Mouse (Mus musculus) liver, embryonic 14.5 days (tissue): ENCODE results near the gene Mtrex.

Experiments
- CTCF ChIP-seq: IDR thresholded peaks from 2 replicates; pipeline ENCODE4 v1.5.1; 2016; ENCODE audit warnings: antibody characterized with exemption, low read depth, control low read depth
- EP300 ChIP-seq: IDR thresholded peaks from 2 replicates; pipeline ENCODE4 v1.6.1; 2016; ENCODE audit warnings: antibody characterized with exemption, low read depth

DNA sequence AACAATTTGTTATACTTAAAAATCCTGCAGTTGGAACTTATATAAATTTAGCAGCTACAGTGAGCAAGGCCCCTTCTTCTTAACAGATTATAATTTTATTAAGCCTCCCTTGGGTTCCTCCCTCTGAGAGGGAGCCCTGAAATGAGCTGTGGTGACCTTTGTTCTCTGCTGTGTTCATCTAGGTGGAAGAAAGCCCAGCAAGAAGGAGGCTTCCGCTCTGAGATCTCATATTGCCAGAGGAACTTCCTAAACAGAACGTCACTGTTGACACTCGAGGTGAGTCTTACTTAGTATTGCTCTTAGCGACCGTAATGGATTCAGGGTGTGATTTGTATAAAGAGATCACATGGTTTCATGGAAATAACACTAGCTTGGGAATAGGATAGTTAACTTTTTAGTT is 35.9 kb upstream of the Mtrex start:
- no peak for TF ChIP-seq CTCF
- no peak for TF ChIP-seq EP300
